Mouse (Mus musculus) ovary, adult 10 weeks (tissue): ENCODE data around the gene Olfr273. TPM values are rescaled to one million over a fixed set of nuclear protein-coding genes. Genes with fewer than 3 reads are reported as not detected.

Experiments
- polyA plus RNA-seq: library from polyadenylated mRNA; stranded (reverse); fragments of 350-450 nt; fragmentation: Illumina TruSeq; extraction: RNeasy Lipid Tissue Mini Kit (QIAGEN cat#74804); gene quantifications from one replicate; pipeline ENCODE4 v1.2.3, GENCODE M21; 2014

Gene Olfr273
- not detected for polyA plus RNA-seq

DNA sequence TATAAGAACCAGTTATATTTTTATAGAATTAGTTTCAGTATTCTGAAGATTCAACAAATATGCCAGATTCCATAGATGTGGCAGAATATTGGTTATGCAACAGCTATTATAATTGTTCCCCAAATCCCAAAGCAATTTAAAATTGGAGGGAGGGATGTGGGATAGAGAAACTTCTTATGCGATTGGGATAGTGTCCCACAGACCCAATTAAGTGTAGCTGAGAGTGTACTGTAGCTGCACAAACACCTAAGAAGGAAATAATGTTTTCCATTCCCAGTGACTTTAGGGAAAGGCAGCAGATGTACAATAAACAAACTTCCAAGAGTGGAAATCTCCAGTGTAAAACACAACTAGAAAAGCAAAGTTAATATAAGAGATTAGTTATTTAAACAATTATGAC lies at the start of gene Olfr273:
Gene Olfr273, minus strand, starts transcription at position 101 of the 400 bp plus-strand sequence.

DNA sequence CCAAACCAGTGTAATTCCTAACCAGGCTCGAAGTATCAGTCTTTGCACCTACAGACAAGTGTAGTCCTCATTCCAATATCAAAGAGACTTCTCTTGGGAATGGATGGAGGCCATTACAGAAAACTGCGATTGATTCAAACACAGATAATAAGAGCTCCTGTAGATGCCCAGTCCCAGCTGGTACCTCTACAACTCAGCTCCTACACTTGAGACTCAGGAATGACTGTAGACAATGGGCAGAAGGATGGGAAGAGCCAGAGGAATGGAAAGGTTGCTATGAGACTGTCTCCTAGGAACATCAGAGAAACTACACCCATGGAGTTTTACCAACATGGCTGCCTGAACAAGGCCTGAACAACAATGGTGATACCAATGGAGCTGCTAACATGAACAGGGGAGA lies 44.7 kb downstream of the Olfr273 start, which contains the start of gene Olfr275:
Gene Olfr275, plus strand, starts transcription at position 301 of the 400 bp plus-strand sequence.

Other genes with a start within 250 kb of the Olfr273 start
- gene Olfr275, start 44.6 kb downstream of the Olfr273 start, polyA plus RNA-seq = not detected
- not detected for gene Olfr272, start 59.9 kb upstream of the Olfr273 start, polyA plus RNA-seq
- gene Olfr270, start 105.3 kb upstream of the Olfr273 start, polyA plus RNA-seq = not detected
- not detected for gene Nipsnap3a, start 130.0 kb upstream of the Olfr273 start, polyA plus RNA-seq
- 64.7 TPM for gene Nipsnap3b, start 152.6 kb upstream of the Olfr273 start, polyA plus RNA-seq